Mouse (Mus musculus) bone marrow, adult 2 months (tissue): ENCODE measurements around the gene Nelfb.

Experiments
- CTCF ChIP-seq: fragments of 200-500 bp; IDR thresholded peaks from 2 replicates; pipeline ENCODE4 v1.5.1; 2011; ENCODE audit warnings: low read length, control low read depth; ENCODE audit not compliant: control insufficient read depth, insufficient read depth
- POLR2A ChIP-seq: fragments of 200-500 bp; IDR thresholded peaks from 2 replicates; pipeline ENCODE4 v1.6.1; 2011; ENCODE audit warnings: low read depth, mild to moderate bottlenecking, control low read depth, low read length, borderline replicate concordance; ENCODE audit not compliant: control insufficient read depth

GRCm38 (mm10) chr2:25197191-25197590, 14.1 kb downstream of the Nelfb start:
- no peak for TF ChIP-seq CTCF
- TF ChIP-seq POLR2A = no peak
